Mouse (Mus musculus): Measurements from ENCODE around the gene Zfp382.

Zfp382 gene

DNA sequence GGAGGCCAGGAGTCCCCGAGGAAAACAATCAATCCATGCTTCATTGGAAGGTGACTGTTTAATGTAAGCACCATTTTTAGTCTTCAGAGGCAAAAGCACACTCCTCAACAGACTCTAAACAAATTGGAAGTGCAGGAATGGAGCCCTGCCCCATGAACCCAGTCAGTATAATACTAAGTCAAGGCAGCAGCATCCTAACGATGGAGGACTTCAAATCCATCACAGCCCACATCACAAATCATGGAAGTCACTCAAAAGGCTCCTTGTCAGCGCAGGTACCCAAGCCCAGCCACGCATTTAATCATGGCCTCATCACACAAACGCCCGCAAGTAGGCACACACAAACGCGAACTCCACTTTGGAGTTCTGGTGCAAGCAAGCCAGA, 21.4 kb downstream of the Zfp382 start:
- in situ Hi-C loops (cut with MboI; ENCODE audit: low pct_unique_long_range_greater_than_20kb in 1 of 2, low sequenced_read_pairs in 2 of 2, unreplicated experiment in 1 of 2) = no loop called here

DNA sequence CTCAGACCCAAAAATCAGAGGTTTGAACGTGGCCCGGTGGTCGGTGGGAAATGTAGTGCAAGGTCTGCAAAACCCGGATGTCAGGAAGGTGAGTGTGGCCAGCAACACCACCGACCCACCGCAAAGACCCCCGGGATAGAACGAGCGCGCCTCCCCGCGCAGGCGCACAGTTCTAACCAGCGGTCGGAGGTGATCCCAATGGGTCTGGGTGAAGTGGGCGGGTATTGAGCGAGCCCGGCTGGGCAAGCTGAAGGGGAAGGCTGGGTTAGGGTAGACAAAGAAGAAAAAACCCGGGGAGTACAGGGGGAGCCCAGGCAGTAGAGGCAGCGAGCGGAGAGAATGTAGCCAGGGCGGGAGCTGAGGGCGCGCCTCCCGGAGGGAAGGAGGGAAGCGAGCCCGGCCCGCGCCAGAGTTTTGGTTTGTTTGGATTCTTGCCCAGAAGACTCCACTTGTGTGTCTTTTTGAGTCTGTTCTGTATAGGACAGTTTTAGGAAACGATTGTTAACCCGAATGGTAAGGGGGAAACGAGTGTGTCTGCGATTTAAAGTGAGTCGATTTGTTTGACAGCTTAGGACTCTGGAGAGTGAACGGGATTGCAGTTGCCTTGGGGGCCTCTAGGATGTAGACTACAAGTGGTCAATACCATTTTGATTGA, 21.9 kb downstream of the Zfp382 start:
- in situ Hi-C loops (cut with MboI; ENCODE audit: low pct_unique_long_range_greater_than_20kb in 1 of 2, low sequenced_read_pairs in 2 of 2, unreplicated experiment in 1 of 2) = no loop called here

DNA sequence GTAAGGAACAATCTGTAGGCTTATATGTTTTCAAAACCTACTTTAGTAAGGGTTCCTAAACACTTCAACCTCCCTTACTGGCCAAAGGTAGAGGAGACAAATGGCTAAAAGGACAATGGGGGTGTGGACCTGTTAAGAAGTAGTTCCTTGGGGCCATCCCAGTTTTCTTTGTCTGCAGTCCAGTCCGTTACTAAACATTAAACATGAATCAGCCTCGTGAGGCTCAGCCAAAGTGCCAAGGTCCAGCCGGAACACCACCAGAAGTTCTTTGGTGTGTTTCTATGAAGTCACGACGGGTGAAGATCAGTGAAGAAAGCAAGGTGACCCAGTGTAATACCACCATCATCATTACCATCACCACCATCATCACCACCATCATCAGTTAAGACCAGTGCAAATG, 25.3 kb downstream of the Zfp382 start:
- in situ Hi-C loops (cut with MboI; ENCODE audit: low pct_unique_long_range_greater_than_20kb in 1 of 2, low sequenced_read_pairs in 2 of 2, unreplicated experiment in 1 of 2) = no loop called here

DNA sequence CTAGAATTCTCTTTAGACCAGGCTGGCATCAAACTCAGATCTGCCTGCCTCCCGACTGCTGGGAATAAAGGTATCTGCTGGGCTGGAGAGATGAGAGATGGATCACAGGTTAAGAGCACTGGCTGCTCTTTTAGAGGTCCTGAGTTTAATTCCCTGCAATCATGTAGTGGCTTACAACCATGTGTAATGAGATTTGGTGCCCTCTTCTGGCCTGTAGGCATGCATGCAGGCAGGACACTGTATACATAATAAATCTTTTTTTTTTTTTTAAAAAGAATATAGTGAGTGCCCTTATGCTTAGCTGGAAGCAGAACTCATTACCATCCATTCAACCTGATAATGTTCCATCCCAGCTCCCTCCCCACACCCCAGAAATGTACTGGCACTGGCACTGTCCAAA, 32.3 kb downstream of the Zfp382 start:
- in situ Hi-C loops (cut with MboI; ENCODE audit: low pct_unique_long_range_greater_than_20kb in 1 of 2, low sequenced_read_pairs in 2 of 2, unreplicated experiment in 1 of 2) = no loop called here

DNA sequence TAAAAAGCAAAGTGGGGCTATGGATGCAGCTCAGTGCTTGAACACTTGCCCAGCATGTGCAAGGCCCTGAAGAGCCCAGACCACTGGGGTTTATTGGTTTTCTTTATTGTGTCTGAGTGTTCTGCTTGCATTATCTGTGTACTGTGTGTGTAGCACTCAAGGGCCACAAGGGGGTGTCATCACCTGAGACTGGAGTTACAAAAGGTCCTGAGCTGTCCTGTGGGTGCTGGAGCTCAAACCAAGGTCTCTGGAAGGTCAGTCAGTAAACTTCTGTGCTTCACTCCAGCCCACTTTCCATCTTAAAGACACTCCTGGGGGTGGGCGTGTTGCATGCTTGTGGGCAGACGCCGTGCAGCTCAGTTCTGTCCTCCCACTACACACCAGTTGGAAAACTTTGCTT, 33.8 kb downstream of the Zfp382 start:
- in situ Hi-C loops (cut with MboI; ENCODE audit: low pct_unique_long_range_greater_than_20kb in 1 of 2, low sequenced_read_pairs in 2 of 2, unreplicated experiment in 1 of 2) = no loop called here

DNA sequence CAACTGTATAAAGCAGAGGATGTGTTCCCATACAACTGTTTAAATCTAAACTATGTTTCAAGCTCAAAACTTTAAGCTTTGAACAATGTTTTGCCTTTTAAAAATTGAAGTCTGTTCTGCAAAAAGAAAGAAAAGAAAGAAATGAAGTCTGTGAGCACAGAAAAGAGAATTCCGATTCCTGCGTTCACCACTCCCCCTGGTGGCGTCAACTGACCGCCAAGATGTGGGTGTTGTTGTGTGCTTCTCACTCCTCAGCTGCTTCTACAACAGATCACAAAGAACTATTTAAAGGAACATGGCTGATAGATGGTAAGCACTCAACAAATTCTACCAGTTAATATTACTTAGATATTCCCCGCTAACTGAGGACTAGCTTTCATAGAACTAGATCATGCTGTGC, 41.4 kb downstream of the Zfp382 start:
- in situ Hi-C loops (cut with MboI; ENCODE audit: low pct_unique_long_range_greater_than_20kb in 1 of 2, low sequenced_read_pairs in 2 of 2, unreplicated experiment in 1 of 2) = no loop called here

DNA sequence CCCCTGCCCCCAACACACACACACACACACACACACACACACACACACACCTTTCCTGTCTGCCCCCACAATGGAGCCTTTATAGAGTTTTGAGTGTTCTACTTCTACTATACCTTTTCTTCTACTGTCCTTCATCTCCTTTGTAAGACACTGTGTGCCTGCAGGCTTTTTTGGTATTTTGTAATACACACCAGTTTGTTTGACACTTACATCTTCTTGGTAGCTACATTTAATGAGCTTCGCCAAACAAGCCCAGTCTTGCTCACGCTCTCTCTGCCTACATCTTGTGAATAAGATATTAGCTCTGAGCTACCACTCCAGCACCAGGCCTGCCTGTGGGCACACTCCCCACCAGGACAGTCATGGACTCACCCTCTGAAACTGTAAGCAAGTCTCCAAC, 43.0 kb downstream of the Zfp382 start:
- in situ Hi-C loops (cut with MboI; ENCODE audit: low pct_unique_long_range_greater_than_20kb in 1 of 2, low sequenced_read_pairs in 2 of 2, unreplicated experiment in 1 of 2) = no loop called here

DNA sequence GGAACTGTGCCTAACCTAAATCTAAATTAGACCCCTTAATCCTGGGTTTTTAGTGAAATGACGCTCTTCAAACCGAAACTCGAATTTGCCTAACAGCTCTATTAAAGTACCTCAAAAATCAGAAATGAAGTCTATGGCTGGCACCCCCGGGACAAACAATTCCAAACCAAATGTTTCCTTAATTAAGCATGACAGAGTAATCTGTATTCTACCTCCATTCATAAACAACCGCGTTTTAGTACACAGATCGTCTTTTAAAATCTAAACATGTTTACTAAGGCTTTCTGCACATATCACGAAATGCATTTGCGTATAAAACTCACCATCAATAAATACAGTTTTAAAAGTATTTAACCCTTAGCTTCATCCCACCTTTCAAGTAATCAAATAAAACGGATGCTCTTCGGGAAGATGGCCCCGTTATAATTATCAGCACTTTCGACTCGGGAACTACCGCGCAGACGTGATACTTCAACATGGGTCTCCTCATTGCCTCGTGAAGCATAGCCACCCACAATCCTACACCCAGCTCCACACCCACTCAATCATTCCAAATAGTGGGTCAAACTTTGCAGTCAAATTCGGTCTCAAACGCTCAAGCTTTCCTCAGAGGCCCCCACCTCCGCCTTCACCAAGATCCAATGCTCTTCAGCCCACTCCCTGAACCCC, 47.3 kb downstream of the Zfp382 start:
- in situ Hi-C loops (cut with MboI; ENCODE audit: low pct_unique_long_range_greater_than_20kb in 1 of 2, low sequenced_read_pairs in 2 of 2, unreplicated experiment in 1 of 2) = no loop called here

DNA sequence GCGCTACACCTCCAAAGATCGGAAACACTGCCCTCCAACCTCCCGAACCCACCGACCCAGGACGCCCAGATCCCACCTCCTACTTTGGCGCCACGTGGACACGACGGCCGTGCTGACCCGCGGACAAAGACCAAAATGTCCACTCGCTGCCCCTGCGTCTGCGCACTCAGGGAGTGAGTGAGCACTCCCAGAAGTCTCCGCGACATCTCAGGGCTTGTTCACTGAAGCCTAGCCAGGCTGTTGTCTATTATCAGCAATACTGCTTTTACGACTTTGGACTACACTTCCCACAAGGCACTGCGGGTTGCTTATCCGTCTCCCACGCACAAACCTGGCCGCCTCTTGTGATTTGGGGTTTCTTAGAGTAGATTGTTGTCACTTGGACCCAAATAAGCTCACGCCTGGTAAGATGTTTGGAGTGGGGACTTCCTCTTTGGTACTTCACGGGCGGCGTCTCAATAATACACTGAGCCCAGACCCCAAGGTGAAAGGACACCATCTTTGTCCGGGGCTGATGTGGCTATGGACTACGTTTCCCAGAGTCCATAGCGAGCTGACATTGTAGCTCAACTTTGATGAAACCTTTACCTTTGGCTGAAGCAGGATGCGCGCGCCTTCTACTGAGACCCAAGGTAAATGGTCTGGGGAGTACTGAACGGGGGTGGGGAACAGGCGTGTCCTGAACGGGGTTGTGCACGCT, 48.0 kb downstream of the Zfp382 start, which contains the start of gene Zfp146:
Gene Zfp146 (minus strand): TSS at position 168 of the 700 bp plus-strand sequence.
- in situ Hi-C loops (cut with MboI; ENCODE audit: low pct_unique_long_range_greater_than_20kb in 1 of 2, low sequenced_read_pairs in 2 of 2, unreplicated experiment in 1 of 2) = no loop called here

DNA sequence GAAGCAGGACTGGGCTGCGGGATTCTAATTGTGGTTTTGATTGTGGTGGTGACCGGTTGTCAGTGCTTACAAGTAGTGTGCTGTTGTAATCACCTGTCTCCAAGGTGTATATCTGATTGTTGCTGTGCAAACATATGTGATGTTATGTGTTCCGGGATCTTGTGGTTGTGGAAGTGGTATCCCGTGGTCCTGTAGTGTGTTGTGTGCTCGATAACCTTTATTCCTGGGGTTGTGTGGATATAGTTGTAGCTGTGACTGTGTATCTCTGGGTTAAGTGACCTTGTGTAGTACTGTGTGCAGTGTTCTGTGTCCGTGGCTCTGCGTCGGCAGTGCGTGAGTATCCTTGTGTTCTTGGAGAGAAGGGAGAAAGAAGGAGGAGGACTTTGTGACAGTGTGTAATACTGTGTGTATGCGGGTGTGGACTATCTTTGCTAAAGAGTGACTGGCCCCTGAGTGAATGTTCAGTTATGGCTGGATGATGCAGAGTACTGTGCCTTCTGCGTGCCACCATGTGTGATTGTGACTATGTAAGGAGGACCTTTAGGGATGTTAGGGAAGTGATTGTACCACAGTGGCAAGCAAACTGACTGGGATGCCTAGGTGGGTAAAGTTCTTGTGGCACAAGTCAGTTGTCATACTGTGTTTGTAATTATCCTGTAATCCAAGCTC, 48.7 kb downstream of the Zfp382 start:
- in situ Hi-C loops (cut with MboI; ENCODE audit: low pct_unique_long_range_greater_than_20kb in 1 of 2, low sequenced_read_pairs in 2 of 2, unreplicated experiment in 1 of 2) = no loop called here

DNA sequence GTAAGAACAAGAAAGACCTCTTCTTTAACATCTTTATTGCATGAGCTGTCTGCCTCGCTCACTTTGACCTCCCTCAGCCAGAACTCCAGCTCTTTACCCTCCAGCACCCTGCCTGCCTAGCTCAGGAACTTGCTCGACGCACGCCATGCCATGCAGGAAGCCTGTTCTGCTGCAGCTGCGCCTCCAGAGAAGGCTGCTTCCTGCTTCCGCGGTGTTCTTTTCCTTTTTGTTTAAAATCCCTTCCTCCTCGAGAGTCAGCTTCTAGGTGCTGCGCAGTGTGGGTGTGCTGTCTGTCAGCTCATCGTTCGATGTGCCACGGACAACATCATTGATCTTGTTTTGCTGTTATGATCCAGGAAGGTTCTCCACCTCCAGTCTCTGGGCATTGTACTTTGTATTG, 54.7 kb downstream of the Zfp382 start:
- in situ Hi-C loops (cut with MboI; ENCODE audit: low pct_unique_long_range_greater_than_20kb in 1 of 2, low sequenced_read_pairs in 2 of 2, unreplicated experiment in 1 of 2) = loop anchor here in 1 of 2 experiments (5.0 kb wide), 1 partner anchor 36 kb away; no protein-coding TSS in a partner anchor

DNA sequence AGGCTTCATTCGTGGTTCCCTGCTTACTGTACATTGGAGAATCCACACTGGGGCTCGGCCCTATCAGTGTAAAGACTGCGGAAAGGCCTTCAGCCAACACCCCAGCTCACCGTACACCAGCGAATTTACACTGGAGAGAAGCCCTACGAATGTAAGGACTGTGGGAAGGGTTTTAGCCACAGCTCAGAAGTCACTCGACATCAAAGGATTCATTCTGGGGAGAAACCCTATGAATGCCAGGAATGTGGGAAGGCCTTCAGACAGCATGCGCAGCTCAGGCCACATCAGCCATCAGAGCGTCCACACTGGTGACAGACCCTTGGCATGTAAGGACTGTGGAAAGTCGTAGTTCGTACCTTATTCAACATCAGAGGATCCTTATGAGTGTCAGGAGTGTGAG, 56.5 kb downstream of the Zfp382 start:
- in situ Hi-C loops (cut with MboI; ENCODE audit: low pct_unique_long_range_greater_than_20kb in 1 of 2, low sequenced_read_pairs in 2 of 2, unreplicated experiment in 1 of 2) = loop anchor here in 1 of 2 experiments (5.0 kb wide), 1 partner anchor 34 kb away; no protein-coding TSS in a partner anchor

DNA sequence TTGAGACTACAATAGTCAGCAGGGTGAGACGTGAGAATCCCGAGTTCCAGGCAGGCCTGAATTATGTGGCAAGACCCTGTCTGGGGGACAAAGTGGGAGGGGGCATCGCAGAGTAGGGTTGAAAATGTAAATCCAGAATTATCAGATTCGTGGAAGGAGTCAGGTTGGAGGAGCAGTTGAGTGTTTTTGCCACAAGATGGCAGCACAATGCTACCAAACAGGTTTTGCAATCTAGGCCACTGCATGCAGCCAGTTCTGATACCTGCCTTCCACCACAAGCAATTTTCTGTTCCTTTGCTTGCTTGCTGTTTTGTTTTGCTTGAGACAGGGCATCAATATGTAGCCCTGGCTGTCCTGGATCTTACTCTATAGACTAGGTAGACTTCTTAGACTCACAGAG, 59.6 kb downstream of the Zfp382 start:
- in situ Hi-C loops (cut with MboI; ENCODE audit: low pct_unique_long_range_greater_than_20kb in 1 of 2, low sequenced_read_pairs in 2 of 2, unreplicated experiment in 1 of 2) = loop anchor here in 1 of 2 experiments (5.0 kb wide), 1 partner anchor 36 kb away; no protein-coding TSS in a partner anchor

DNA sequence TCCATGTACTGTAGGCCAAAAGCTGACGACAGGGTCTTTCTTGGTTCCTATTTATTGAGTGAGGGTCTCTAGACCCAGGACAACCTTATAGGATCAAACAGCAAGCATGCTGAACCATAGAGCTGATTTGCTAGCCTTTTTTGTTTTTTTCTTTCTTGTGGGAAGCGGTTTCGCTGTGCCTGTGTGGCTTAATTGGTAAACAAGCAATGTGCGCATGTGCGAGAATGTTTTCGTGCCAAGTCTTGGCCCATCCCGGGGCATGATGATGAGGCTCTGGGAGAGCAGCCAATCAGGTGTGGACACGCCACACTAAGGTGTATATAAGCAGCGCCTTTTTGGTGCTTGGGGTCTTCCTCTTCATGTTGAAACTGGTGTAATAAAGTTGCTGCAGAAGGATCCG, 60.2 kb downstream of the Zfp382 start:
- in situ Hi-C loops (cut with MboI; ENCODE audit: low pct_unique_long_range_greater_than_20kb in 1 of 2, low sequenced_read_pairs in 2 of 2, unreplicated experiment in 1 of 2) = loop anchor here in 1 of 2 experiments (5.0 kb wide), 1 partner anchor 35 kb away; no protein-coding TSS in a partner anchor

DNA sequence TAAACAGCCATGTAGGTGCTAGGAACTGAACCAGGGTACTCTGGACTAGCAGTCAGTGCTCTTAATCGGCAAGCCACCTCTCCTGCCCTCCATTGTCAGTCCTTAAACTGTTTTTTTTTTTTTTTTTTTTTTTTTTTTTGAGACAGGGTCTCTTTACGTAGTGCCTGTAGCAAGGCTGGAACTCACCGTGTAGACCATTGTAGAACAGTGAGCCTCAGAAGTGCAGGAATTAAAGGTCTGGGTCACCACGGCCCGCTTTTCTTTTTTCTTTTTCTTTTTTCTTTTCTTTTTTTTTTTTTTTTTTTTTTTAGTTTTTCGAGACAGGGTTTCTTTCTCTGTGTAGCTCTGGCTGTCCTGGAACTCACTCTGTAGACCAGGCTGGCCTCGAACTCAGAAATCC, 61.4 kb downstream of the Zfp382 start:
- in situ Hi-C loops (cut with MboI; ENCODE audit: low pct_unique_long_range_greater_than_20kb in 1 of 2, low sequenced_read_pairs in 2 of 2, unreplicated experiment in 1 of 2) = loop anchor here in 1 of 2 experiments (5.0 kb wide), 1 partner anchor 34 kb away; no protein-coding TSS in a partner anchor

DNA sequence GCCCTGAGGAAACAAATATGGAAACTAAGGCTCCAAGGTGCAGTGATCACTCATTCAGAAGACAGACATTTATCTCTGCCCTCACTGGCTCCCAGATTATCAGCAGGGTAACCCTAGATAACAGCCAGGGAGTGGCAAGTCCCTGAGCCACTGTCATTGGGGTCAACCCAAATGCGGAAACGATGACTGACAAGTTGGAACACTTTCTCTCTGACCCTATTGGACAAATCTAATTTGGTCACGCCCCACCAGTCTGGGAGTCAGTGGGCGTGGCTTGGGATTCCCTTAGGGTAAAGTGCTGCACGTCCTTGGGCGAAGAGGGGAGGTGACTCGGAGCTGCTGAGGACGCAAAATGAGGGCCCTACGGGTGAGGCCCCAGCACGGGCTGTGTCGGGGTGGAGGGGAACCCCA, 62.1 kb downstream of the Zfp382 start, which contains the start of gene Cox7a1:
Gene Cox7a1 (plus strand): TSS at position 266 of the 411 bp plus-strand sequence.
- in situ Hi-C loops (cut with MboI; ENCODE audit: low pct_unique_long_range_greater_than_20kb in 1 of 2, low sequenced_read_pairs in 2 of 2, unreplicated experiment in 1 of 2) = loop anchor here in 1 of 2 experiments (5.0 kb wide), 1 partner anchor 33 kb away; no protein-coding TSS in a partner anchor
